Mouse (Mus musculus) kidney, adult 2 months (tissue): ENCODE measurements around the gene Kirrel3. TPM values are rescaled to one million over a fixed set of nuclear protein-coding genes. Genes with fewer than 3 reads are reported as not detected.

Source experiments
- DNase-seq: peaks from one replicate; pipeline ENCODE4 v3.0.0; 2021
- H3K27ac ChIP-seq: fragments of 200-500 bp; 2 replicates; pipeline ENCODE4 v1.5.1; 2012; ENCODE audit warnings: low read depth, low read length, control low read depth, inconsistent platforms; ENCODE audit not compliant: insufficient read depth
- H3K27me3 ChIP-seq: fragments of 200-500 bp; replicated peaks from 2 replicates; pipeline ENCODE4 v1.6.1; 2012; ENCODE audit warnings: mild to moderate bottlenecking, moderate library complexity, low read length, inconsistent platforms; ENCODE audit not compliant: control insufficient read depth, insufficient read depth
- H3K36me3 ChIP-seq: fragments of 200-500 bp; 2 replicates; pipeline ENCODE4 v1.6.1; 2012; ENCODE audit warnings: mild to moderate bottlenecking, moderate library complexity, low read length, inconsistent platforms; ENCODE audit not compliant: control insufficient read depth, insufficient read depth
- H3K4me1 ChIP-seq: fragments of 200-500 bp; 2 replicates; pipeline ENCODE4 v1.6.1; 2011; ENCODE audit warnings: low read length; ENCODE audit not compliant: control insufficient read depth, insufficient read depth
- H3K4me3 ChIP-seq: fragments of 200-500 bp; 2 replicates; pipeline ENCODE4 v1.5.1; 2011; ENCODE audit warnings: mild to moderate bottlenecking, low read depth, low read length, control low read depth; ENCODE audit not compliant: insufficient read depth
- CTCF ChIP-seq: fragments of 200-500 bp; conservative IDR thresholded peaks from 2 replicates; pipeline ENCODE4 v1.5.1; 2011; ENCODE audit warnings: low read depth, mild to moderate bottlenecking, control low read depth, low read length, moderate library complexity, mixed read lengths; ENCODE audit not compliant: insufficient read depth, insufficient read length
- POLR2A ChIP-seq: fragments of 200-500 bp; IDR thresholded peaks from one replicate; pipeline ENCODE4 v1.6.1; 2011; ENCODE audit warnings: low read depth, low read length, control low read depth
- WGBS: fragments of 180-500 bp; shearing (Covaris S2); methylation state at CpG from one replicate; pipeline ENCODE4 v1.1.7; 2018; 5-methylcytosine and 5-hydroxymethylcytosine counted together
- polyA plus RNA-seq: library from polyadenylated mRNA; depleted of rRNA; stranded (reverse); fragments of >200 nt; gene quantifications from 2 replicates; pipeline ENCODE4 v1.2.3, GENCODE M21; 2012

Kirrel3 gene
- polyA plus RNA-seq, 1 experiment, result 0.47 TPM

- H3K36me3 ChIP-seq, result no peaks in the 10 kb centered on the region
- no peak for DNase-seq
- no peak overlapping the region for H3K27ac ChIP-seq
- no peaks in the 10 kb centered on the region for H3K4me1 ChIP-seq
- 91% methylated on average over 6 of the region's 6 CpGs for WGBS
- H3K4me3 ChIP-seq, result no peak overlapping the region
- H3K27me3 ChIP-seq, result no peaks in the 10 kb centered on the region
- TF ChIP-seq CTCF (no peak), POLR2A (no peak)
These were observed 88.9 kb downstream of the Kirrel3 start for GRCm38 (mm10) chr9:34574611-34575010.

- H3K36me3 ChIP-seq, result no peaks in the 10 kb centered on the region
- DNase-seq, result no peak
- H3K27ac ChIP-seq, result no peak overlapping the region
- no peaks in the 10 kb centered on the region for H3K4me1 ChIP-seq
- H3K27me3 ChIP-seq, result no peaks in the 10 kb centered on the region
- no peak for TF ChIP-seq POLR2A
- TF ChIP-seq CTCF, result no peak
- no peak overlapping the region for H3K4me3 ChIP-seq
- WGBS, result 91% methylated on average over 6 of the region's 6 CpGs
These were observed 93.5 kb downstream of the Kirrel3 start for GRCm38 (mm10) chr9:34579174-34579573.

GRCm38 (mm10) chr9:34580059-34580458 is 94.4 kb downstream of the Kirrel3 start:
- TF ChIP-seq CTCF, result no peak
- TF ChIP-seq POLR2A, result no peak
- WGBS, result 94% methylated on average over 1 of the region's 1 CpGs
- DNase-seq, result no peak

GRCm38 (mm10) chr9:34582496-34582895 is 96.8 kb downstream of the Kirrel3 start:
- Histone ChIP-seq H3K4me3 (no peak overlapping the region), H3K36me3 (no peaks in the 10 kb centered on the region), H3K27me3 (no peaks in the 10 kb centered on the region), H3K27ac (no peak overlapping the region), H3K4me1 (no peaks in the 10 kb centered on the region)
- DNase-seq, result no peak
- 87% methylated on average over 1 of the region's 1 CpGs for whole genome bisulfite sequencing
- TF ChIP-seq CTCF, result no peak
- TF ChIP-seq POLR2A, result no peak

More at GRCm38 (mm10) chr9:34580059-34580458, 94.4 kb downstream of the Kirrel3 start:
- Histone ChIP-seq H3K27me3 (no peaks in the 10 kb centered on the region), H3K36me3 (no peaks in the 10 kb centered on the region), H3K27ac (no peak overlapping the region), H3K4me1 (no peaks in the 10 kb centered on the region), H3K4me3 (no peak overlapping the region)

- TF ChIP-seq CTCF (no peak), POLR2A (no peak)
- H3K4me3 ChIP-seq, result no peak overlapping the region
- 56% methylated on average over 2 of the region's 2 CpGs for WGBS
- no peaks in the 10 kb centered on the region for H3K27me3 ChIP-seq
- no peaks in the 10 kb centered on the region for H3K4me1 ChIP-seq
- no peak for DNase-seq
- no peaks in the 10 kb centered on the region for H3K36me3 ChIP-seq
- H3K27ac ChIP-seq, result no peak overlapping the region
These were observed 99.8 kb downstream of the Kirrel3 start for GRCm38 (mm10) chr9:34585487-34585886.

GRCm38 (mm10) chr9:34586080-34586479 is 100.4 kb downstream of the Kirrel3 start:
- no peak overlapping the region for H3K4me3 ChIP-seq
- H3K4me1 ChIP-seq, result no peaks in the 10 kb centered on the region
- H3K36me3 ChIP-seq, result no peaks in the 10 kb centered on the region
- TF ChIP-seq CTCF, result no peak
- no peak for TF ChIP-seq POLR2A
- 65% methylated on average over 2 of the region's 2 CpGs for WGBS
- H3K27ac ChIP-seq, result no peak overlapping the region
- no peaks in the 10 kb centered on the region for H3K27me3 ChIP-seq
- no peak for DNase-seq

- H3K4me3 ChIP-seq, result no peak overlapping the region
- no peak overlapping the region for H3K27ac ChIP-seq
- H3K36me3 ChIP-seq, result no peaks in the 10 kb centered on the region
- no peak for DNase-seq
- WGBS, result 74% methylated on average over 1 of the region's 1 CpGs
- TF ChIP-seq CTCF (no peak), POLR2A (no peak)
- H3K4me1 ChIP-seq, result no peaks in the 10 kb centered on the region
- no peaks in the 10 kb centered on the region for H3K27me3 ChIP-seq
These were observed 104.1 kb downstream of the Kirrel3 start for GRCm38 (mm10) chr9:34589799-34590198.
